Mouse (Mus musculus) thymus, adult 2 months (tissue): ENCODE data around the gene Gm20696. TPM values are rescaled to one million over a fixed set of nuclear protein-coding genes. Genes with fewer than 3 reads are reported as not detected.

ENCODE experiments used
- DNase-seq: peaks from one replicate; pipeline ENCODE4 v3.0.0; 2021
- H3K27ac ChIP-seq: fragments of 200-500 bp; 2 replicates; pipeline ENCODE4 v1.5.1; 2012; ENCODE audit warnings: low read length, control low read depth; ENCODE audit not compliant: control insufficient read depth, insufficient read depth
- H3K27me3 ChIP-seq: fragments of 200-500 bp; 2 replicates; pipeline ENCODE4 v1.6.1; 2012; ENCODE audit warnings: mild to moderate bottlenecking, low read length, moderate library complexity, mixed read lengths; ENCODE audit not compliant: control insufficient read depth, insufficient read depth
- H3K36me3 ChIP-seq: fragments of 200-500 bp; 2 replicates; pipeline ENCODE4 v1.6.1; 2012; ENCODE audit warnings: mild to moderate bottlenecking, low read length, moderate library complexity; ENCODE audit not compliant: control insufficient read depth, insufficient read depth
- H3K4me1 ChIP-seq: fragments of 200-500 bp; replicated peaks from 2 replicates; pipeline ENCODE4 v1.6.1; 2012; ENCODE audit warnings: low read length; ENCODE audit not compliant: control insufficient read depth, insufficient read depth
- H3K4me3 ChIP-seq: fragments of 200-500 bp; 2 replicates; pipeline ENCODE4 v1.5.1; 2012; ENCODE audit warnings: mild to moderate bottlenecking, low read length, control low read depth, moderate library complexity; ENCODE audit not compliant: control insufficient read depth, insufficient read depth
- CTCF ChIP-seq: fragments of 200-500 bp; IDR thresholded peaks from 2 replicates; pipeline ENCODE4 v1.5.1; 2012; ENCODE audit warnings: mild to moderate bottlenecking, control low read depth, low read length, moderate library complexity, borderline replicate concordance; ENCODE audit not compliant: control insufficient read depth, poor library complexity, insufficient read depth; ENCODE audit errors: extremely low read depth
- POLR2A ChIP-seq: fragments of 200-500 bp; IDR thresholded peaks from 2 replicates; pipeline ENCODE4 v1.6.1; 2012; ENCODE audit warnings: mild to moderate bottlenecking, low read length, control low read depth, moderate library complexity; ENCODE audit not compliant: control insufficient read depth, poor library complexity, insufficient read depth; ENCODE audit errors: extremely low read depth
- WGBS: fragments of 180-500 bp; shearing (Covaris S2); methylation state at CpG from one replicate; pipeline ENCODE4 v1.1.7; 2018; 5-methylcytosine and 5-hydroxymethylcytosine counted together
- polyA plus RNA-seq: library from polyadenylated mRNA; depleted of rRNA; stranded (reverse); fragments of >200 nt; gene quantifications from 2 replicates; pipeline ENCODE4 v1.2.3, GENCODE M21; 2012

Gene Gm20696
- polyA plus RNA-seq, 1 experiment = 3.3 TPM

DNA sequence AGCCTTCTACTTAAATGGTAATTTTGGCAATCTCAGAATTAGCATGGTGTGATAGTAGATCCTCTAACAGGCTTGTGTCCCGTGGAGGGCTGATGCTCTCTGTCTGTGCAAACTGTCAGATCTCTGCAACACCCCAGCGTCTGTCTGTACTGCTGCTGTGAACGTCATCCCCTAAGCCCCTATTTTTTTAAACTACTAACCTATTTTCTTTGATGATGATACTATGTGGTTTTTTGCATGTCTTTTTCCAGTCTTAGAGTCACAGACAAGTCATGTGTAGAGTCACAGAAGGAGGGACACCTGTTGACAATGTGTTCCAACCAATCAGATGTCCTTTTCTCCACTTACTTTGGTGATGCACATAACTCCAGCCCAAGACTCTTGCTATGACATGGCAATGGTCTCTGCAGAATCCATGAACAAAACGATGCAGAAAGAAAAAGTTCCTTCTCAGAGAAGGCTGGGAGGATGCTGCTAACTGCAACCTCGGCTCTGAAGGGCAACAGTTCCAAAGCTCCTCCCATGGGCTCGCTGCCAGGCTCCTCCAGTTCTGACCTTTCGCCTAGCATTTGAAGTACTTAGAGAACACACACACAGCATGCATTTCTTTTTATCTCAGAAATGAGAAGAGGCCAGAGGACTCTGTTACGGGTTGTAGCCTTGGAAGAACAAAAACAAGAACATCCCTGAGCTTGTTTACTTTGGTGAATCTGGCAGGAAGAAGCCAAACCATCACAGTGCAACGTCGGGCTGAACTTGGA, 23.0 kb downstream of the Gm20696 start:
- 34% methylated on average over 10 of the region's 10 CpGs for WGBS
- TF ChIP-seq POLR2A = no peak
- Histone ChIP-seq H3K4me3 (no peak overlapping the region), H3K36me3 (peaks cover 16% of the 10 kb centered on the region), H3K4me1 (peaks cover 36% of the 10 kb centered on the region), H3K27me3 (no peaks in the 10 kb centered on the region), H3K27ac (peak overlapping the region; percentile 98)
- DNase-seq = peak; percentile 58

DNA sequence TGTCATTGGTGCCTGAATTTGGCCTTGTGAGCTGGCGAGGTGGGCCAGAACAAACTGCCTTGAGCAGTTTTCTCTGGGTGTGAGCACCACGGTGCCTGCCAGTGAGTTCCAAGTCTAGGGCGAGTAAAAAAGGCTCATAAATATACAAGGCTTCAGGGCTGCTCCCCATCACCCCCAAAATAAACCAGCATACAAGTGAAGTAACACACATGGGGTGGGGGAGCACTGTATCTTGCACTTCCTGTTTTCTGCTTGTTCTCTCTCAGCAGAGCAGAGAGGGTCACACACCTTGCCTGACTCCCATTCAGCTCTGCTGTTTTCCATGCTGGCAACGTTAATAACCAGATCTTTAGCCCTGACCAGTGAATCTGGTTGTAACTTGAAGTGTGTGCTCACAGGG, 29.1 kb downstream of the Gm20696 start:
- 75% methylated on average over 4 of the region's 4 CpGs for WGBS
- no peak overlapping the region for H3K4me3 ChIP-seq
- H3K36me3 ChIP-seq = peaks cover 24% of the 10 kb centered on the region
- peaks cover 29% of the 10 kb centered on the region for H3K4me1 ChIP-seq
- peak overlapping the region; percentile 70 for H3K27ac ChIP-seq
- H3K27me3 ChIP-seq = no peaks in the 10 kb centered on the region
- TF ChIP-seq CTCF = no peak
- TF ChIP-seq POLR2A = no peak
- DNase-seq = peak; percentile 54

DNA sequence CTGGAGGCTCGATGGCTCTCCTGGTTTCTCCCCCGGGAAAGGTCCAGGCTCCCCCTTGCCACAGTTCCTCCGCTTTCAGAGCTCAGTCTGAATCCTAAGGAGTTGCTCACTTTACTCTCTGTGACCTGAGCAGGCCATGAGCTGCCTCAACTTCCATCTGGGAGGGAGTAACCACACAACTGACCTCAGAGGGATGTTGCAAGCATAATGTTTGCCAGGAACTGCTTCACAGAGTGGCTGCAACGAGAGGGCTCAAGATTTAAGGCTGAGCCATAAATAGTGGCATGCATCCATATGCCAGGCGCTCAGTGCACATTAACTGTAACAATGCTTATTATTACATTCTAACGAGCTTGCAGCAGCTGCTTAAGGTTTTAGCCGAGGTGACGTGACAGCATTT, 29.8 kb downstream of the Gm20696 start:
- peaks cover 24% of the 10 kb centered on the region for H3K36me3 ChIP-seq
- H3K27me3 ChIP-seq = no peaks in the 10 kb centered on the region
- peak overlapping the region; percentile 70 for H3K27ac ChIP-seq
- H3K4me1 ChIP-seq = peaks cover 33% of the 10 kb centered on the region
- H3K4me3 ChIP-seq = no peak overlapping the region
- no peak for DNase-seq
- WGBS = 93% methylated on average over 8 of the region's 8 CpGs
- TF ChIP-seq CTCF = no peak
- no peak for TF ChIP-seq POLR2A

DNA sequence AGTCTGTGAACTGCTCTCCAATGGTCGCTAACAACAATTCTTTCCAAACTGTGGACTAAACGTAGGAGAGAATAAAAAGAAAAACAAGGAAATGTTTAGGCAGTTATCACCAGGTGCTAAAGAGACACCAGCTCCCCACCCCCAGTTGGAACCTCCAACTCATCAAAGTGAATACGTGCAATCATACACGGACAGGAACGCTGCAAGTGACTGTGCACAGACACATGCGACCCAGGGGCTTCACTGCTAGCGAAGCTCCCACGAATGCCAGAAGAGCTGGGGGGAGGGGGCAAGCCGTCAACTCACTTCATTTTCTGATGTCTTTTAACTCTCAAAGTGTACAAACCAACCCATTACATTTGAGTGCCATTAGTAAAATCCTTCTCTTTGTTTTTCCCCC, 30.5 kb downstream of the Gm20696 start:
- H3K27ac ChIP-seq = peak overlapping the region; percentile 85
- TF ChIP-seq POLR2A (no peak), CTCF (no peak)
- no peak overlapping the region for H3K4me3 ChIP-seq
- H3K36me3 ChIP-seq = peaks cover 24% of the 10 kb centered on the region
- WGBS = 65% methylated on average over 9 of the region's 9 CpGs
- H3K4me1 ChIP-seq = peaks cover 33% of the 10 kb centered on the region
- peak; percentile 44 for DNase-seq
- no peaks in the 10 kb centered on the region for H3K27me3 ChIP-seq

DNA sequence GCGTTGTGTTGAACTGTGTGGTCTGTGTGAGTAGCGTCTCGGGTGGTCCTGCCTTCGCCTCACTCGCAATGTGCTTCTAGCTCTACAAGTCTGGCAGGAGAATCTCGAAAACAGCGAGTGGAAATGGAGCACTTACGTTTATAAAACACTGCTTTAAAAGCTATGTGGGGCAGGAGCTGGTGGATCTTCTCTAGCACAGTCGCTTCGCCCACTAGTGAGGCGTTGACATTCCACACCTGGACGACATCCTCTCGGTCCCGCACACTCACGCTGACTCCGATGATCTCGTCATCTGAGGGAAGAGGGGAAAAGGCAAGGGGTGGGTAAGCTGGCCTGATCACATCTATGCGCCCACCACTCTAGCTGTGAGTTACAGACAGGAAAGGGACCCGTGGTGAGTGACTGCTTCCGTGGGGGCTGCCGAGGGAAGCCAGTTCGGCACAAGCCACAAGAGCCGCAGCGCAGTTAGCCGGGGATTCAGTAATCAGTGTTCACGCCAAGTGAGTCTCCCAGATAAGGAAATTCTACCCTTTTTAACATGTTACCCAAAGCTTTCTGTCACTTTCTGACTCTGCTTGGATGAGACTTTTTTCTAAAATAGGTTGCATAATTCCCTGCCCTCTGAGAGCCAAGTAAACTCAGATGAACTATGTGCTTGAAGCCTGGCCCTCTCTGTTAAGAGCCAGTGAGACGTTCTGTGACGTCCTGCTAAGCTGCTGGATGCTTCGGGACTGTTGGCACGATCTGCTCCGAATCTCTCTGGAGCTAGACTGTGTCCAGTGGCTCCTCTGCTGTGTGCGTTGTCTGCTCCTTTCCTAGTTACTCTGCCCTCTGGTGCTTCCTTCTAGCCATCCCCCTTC, 34.2 kb downstream of the Gm20696 start:
- WGBS = 97% methylated on average over 32 of the region's 32 CpGs
- TF ChIP-seq POLR2A (no peak), CTCF (no peak)
- peaks cover 9% of the 10 kb centered on the region for H3K36me3 ChIP-seq
- H3K4me1 ChIP-seq = peaks cover 30% of the 10 kb centered on the region
- no peaks in the 10 kb centered on the region for H3K27me3 ChIP-seq
- H3K4me3 ChIP-seq = no peak overlapping the region
- no peak for DNase-seq
- H3K27ac ChIP-seq = no peak overlapping the region; the same call in 1 of the 2 replicates

DNA sequence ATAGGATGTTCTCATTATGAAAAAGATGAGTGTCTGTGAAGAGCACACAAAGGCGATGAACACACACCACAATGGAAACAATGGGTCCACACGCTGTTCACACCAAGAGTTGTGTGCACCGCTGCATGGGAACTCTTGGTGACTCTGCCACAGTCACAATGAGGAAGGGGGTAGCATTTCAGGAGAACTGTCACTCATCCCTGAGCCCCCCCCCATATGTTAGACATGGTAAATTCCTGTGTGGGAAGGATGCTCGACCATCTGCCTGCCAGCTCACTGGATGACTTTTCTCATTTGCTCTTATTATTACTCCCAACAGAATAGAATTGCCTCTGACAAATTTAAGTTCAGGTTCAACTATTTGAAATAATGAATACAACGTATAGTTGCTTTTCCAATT, 35.0 kb downstream of the Gm20696 start:
- Histone ChIP-seq H3K4me1 (peaks cover 23% of the 10 kb centered on the region), H3K4me3 (no peak overlapping the region), H3K36me3 (peaks cover 9% of the 10 kb centered on the region), H3K27me3 (no peaks in the 10 kb centered on the region), H3K27ac (peak overlapping the region; percentile 44; the same call in 1 of the 2 replicates)
- TF ChIP-seq CTCF (no peak), POLR2A (no peak)
- DNase-seq = no peak
- 89% methylated on average over 5 of the region's 5 CpGs for WGBS
